Mouse (Mus musculus): Measurements from ENCODE around the gene Ankrd11. TPM values are rescaled to one million over a fixed set of nuclear protein-coding genes. Genes with fewer than 3 reads are reported as not detected.

The Ankrd11 gene
- polyA plus RNA-seq, 1 experiment from 2014 or later = 73.1 TPM

- Histone ChIP-seq H3K9ac (no peak overlapping the region), H3K27me3 (no peaks in the 10 kb centered on the region), H3K36me3 (peaks cover 36% of the 10 kb centered on the region), H3K4me3 (no peak overlapping the region), H3K27ac (no peak overlapping the region), H3K4me1 (no peaks in the 10 kb centered on the region), H3K9me3 (no peaks in the 10 kb centered on the region), H3K4me2 (replicated peaks) (no peak overlapping the region)
- no peak for ATAC-seq (ENCODE audit: insufficient number of reproducible peaks, insufficient read depth, low FRiP score, low TSS enrichment)
- WGBS = 84% methylated on average over 8 of the region's 8 CpGs
These were observed 140.1 kb downstream of the Ankrd11 start for GRCm38 (mm10) chr8:122901892-122902515.

GRCm38 (mm10) chr8:122901476-122901875 lies 140.6 kb downstream of the Ankrd11 start:
- ATAC-seq (ENCODE audit: insufficient number of reproducible peaks, insufficient read depth, low FRiP score, low TSS enrichment) = no peak
- Histone ChIP-seq H3K27ac (no peak overlapping the region), H3K9me3 (no peaks in the 10 kb centered on the region), H3K4me3 (no peak overlapping the region), H3K4me1 (no peaks in the 10 kb centered on the region), H3K4me2 (replicated peaks) (no peak overlapping the region), H3K9ac (no peak overlapping the region), H3K27me3 (no peaks in the 10 kb centered on the region), H3K36me3 (peaks cover 40% of the 10 kb centered on the region)
- WGBS = 95% methylated on average over 7 of the region's 7 CpGs

- H3K4me3 ChIP-seq = no peak overlapping the region
- H3K27me3 ChIP-seq = no peaks in the 10 kb centered on the region
- no peak overlapping the region for H3K4me2 ChIP-seq (replicated peaks)
- H3K9me3 ChIP-seq = no peaks in the 10 kb centered on the region
- H3K9ac ChIP-seq = no peak overlapping the region
- peaks cover 60% of the 10 kb centered on the region for H3K36me3 ChIP-seq
- 77% methylated on average over 5 of the region's 5 CpGs for WGBS
- no peaks in the 10 kb centered on the region for H3K4me1 ChIP-seq
- no peak for ATAC-seq (ENCODE audit: insufficient number of reproducible peaks, insufficient read depth, low FRiP score, low TSS enrichment)
- no peak overlapping the region for H3K27ac ChIP-seq
These were observed 143.0 kb downstream of the Ankrd11 start for GRCm38 (mm10) chr8:122899085-122899484.

- Histone ChIP-seq H3K4me3 (no peak overlapping the region), H3K4me2 (replicated peaks) (no peak overlapping the region), H3K9ac (no peak overlapping the region), H3K27me3 (no peaks in the 10 kb centered on the region), H3K36me3 (peaks cover 66% of the 10 kb centered on the region), H3K9me3 (no peaks in the 10 kb centered on the region), H3K27ac (no peak overlapping the region), H3K4me1 (no peaks in the 10 kb centered on the region)
- 95% methylated on average over 12 of the region's 12 CpGs for WGBS
- ATAC-seq (ENCODE audit: insufficient number of reproducible peaks, insufficient read depth, low FRiP score, low TSS enrichment) = no peak
These were observed 143.6 kb downstream of the Ankrd11 start for GRCm38 (mm10) chr8:122898473-122898872.

GRCm38 (mm10) chr8:122898018-122898417 lies 144.1 kb downstream of the Ankrd11 start:
- no peak overlapping the region for H3K4me2 ChIP-seq (replicated peaks)
- H3K27me3 ChIP-seq = no peaks in the 10 kb centered on the region
- no peak overlapping the region for H3K9ac ChIP-seq
- no peak overlapping the region for H3K4me3 ChIP-seq
- ATAC-seq (ENCODE audit: insufficient number of reproducible peaks, insufficient read depth, low FRiP score, low TSS enrichment) = no peak
- H3K9me3 ChIP-seq = no peaks in the 10 kb centered on the region
- no peaks in the 10 kb centered on the region for H3K4me1 ChIP-seq
- peaks cover 71% of the 10 kb centered on the region for H3K36me3 ChIP-seq
- WGBS = 83% methylated on average over 4 of the region's 4 CpGs
- H3K27ac ChIP-seq = no peak overlapping the region

GRCm38 (mm10) chr8:122897200-122897599 lies 144.9 kb downstream of the Ankrd11 start:
- no peaks in the 10 kb centered on the region for H3K4me1 ChIP-seq

GRCm38 (mm10) chr8:122896317-122896716 lies 145.8 kb downstream of the Ankrd11 start:
- peaks cover 88% of the 10 kb centered on the region for H3K36me3 ChIP-seq
- no peak overlapping the region for H3K9ac ChIP-seq
- no peaks in the 10 kb centered on the region for H3K9me3 ChIP-seq
- H3K4me1 ChIP-seq = no peaks in the 10 kb centered on the region
- H3K27ac ChIP-seq = no peak overlapping the region
- no peak overlapping the region for H3K4me2 ChIP-seq (replicated peaks)
- no peak overlapping the region for H3K4me3 ChIP-seq
- no peak for ATAC-seq (ENCODE audit: insufficient number of reproducible peaks, insufficient read depth, low FRiP score, low TSS enrichment)
- no peaks in the 10 kb centered on the region for H3K27me3 ChIP-seq
- 93% methylated on average over 11 of the region's 11 CpGs for WGBS

More at GRCm38 (mm10) chr8:122897200-122897599, 144.9 kb downstream of the Ankrd11 start:
- H3K9me3 ChIP-seq = no peaks in the 10 kb centered on the region
- no peak overlapping the region for H3K4me3 ChIP-seq
- no peak for ATAC-seq (ENCODE audit: insufficient number of reproducible peaks, insufficient read depth, low FRiP score, low TSS enrichment)
- no peaks in the 10 kb centered on the region for H3K27me3 ChIP-seq
- no peak overlapping the region for H3K4me2 ChIP-seq (replicated peaks)
- peaks cover 79% of the 10 kb centered on the region for H3K36me3 ChIP-seq
- no peak overlapping the region; the same call in 1 of the 2 replicates for H3K9ac ChIP-seq
- H3K27ac ChIP-seq = no peak overlapping the region
- WGBS = 96% methylated on average over 8 of the region's 8 CpGs

GRCm38 (mm10) chr8:122893451-122893850 lies 148.6 kb downstream of the Ankrd11 start:
- H3K36me3 ChIP-seq = peaks cover 97% of the 10 kb centered on the region
- H3K4me2 ChIP-seq (replicated peaks) = no peak overlapping the region
- H3K27me3 ChIP-seq = no peaks in the 10 kb centered on the region
- no peak overlapping the region for H3K9ac ChIP-seq
- 93% methylated on average over 12 of the region's 12 CpGs for WGBS
- no peak for ATAC-seq (ENCODE audit: insufficient number of reproducible peaks, insufficient read depth, low FRiP score, low TSS enrichment)
- no peak overlapping the region for H3K4me3 ChIP-seq
- H3K4me1 ChIP-seq = no peaks in the 10 kb centered on the region
- no peaks in the 10 kb centered on the region for H3K9me3 ChIP-seq
- H3K27ac ChIP-seq = no peak overlapping the region

- H3K9me3 ChIP-seq = no peaks in the 10 kb centered on the region
- no peak overlapping the region for H3K4me3 ChIP-seq
- H3K27ac ChIP-seq = no peak overlapping the region
- no peaks in the 10 kb centered on the region for H3K27me3 ChIP-seq
- ATAC-seq (ENCODE audit: insufficient number of reproducible peaks, insufficient read depth, low FRiP score, low TSS enrichment) = no peak
- H3K9ac ChIP-seq = no peak overlapping the region
- no peak overlapping the region for H3K4me2 ChIP-seq (replicated peaks)
- WGBS = 87% methylated on average over 12 of the region's 12 CpGs
- peaks cover 97% of the 10 kb centered on the region for H3K36me3 ChIP-seq
- H3K4me1 ChIP-seq = no peaks in the 10 kb centered on the region
These were observed 150.6 kb downstream of the Ankrd11 start for GRCm38 (mm10) chr8:122891440-122891839.

GRCm38 (mm10) chr8:122883671-122884070 lies 158.4 kb downstream of the Ankrd11 start:
- H3K27ac ChIP-seq = no peak overlapping the region
- H3K36me3 ChIP-seq = peaks cover 68% of the 10 kb centered on the region
- no peak overlapping the region for H3K4me2 ChIP-seq (replicated peaks)
- H3K4me3 ChIP-seq = no peak overlapping the region
- H3K27me3 ChIP-seq = no peaks in the 10 kb centered on the region
- no peak for ATAC-seq (ENCODE audit: insufficient number of reproducible peaks, insufficient read depth, low FRiP score, low TSS enrichment)
- no peaks in the 10 kb centered on the region; the same call in 1 of the 2 replicates for H3K4me1 ChIP-seq
- H3K9ac ChIP-seq = no peak overlapping the region
- 83% methylated on average over 10 of the region's 10 CpGs for WGBS
- no peaks in the 10 kb centered on the region for H3K9me3 ChIP-seq

- Histone ChIP-seq H3K4me2 (replicated peaks) (no peak overlapping the region), H3K27me3 (no peaks in the 10 kb centered on the region), H3K27ac (no peak overlapping the region), H3K36me3 (peaks cover 34% of the 10 kb centered on the region), H3K9me3 (no peaks in the 10 kb centered on the region), H3K4me1 (peaks cover 4% of the 10 kb centered on the region), H3K9ac (no peak overlapping the region), H3K4me3 (no peak overlapping the region)
- no peak for ATAC-seq (ENCODE audit: insufficient number of reproducible peaks, insufficient read depth, low FRiP score, low TSS enrichment)
- WGBS = 27% methylated on average over 3 of the region's 3 CpGs
These were observed 161.8 kb downstream of the Ankrd11 start for GRCm38 (mm10) chr8:122880302-122880701.

- 89% methylated on average over 3 of the region's 3 CpGs for WGBS
- no peak overlapping the region for H3K27ac ChIP-seq
- H3K9me3 ChIP-seq = no peaks in the 10 kb centered on the region
- H3K27me3 ChIP-seq = no peaks in the 10 kb centered on the region
- ATAC-seq (ENCODE audit: insufficient number of reproducible peaks, insufficient read depth, low FRiP score, low TSS enrichment) = no peak
- no peak overlapping the region for H3K4me2 ChIP-seq (replicated peaks)
- peaks cover 14% of the 10 kb centered on the region for H3K36me3 ChIP-seq
- no peak overlapping the region for H3K9ac ChIP-seq
- peaks cover 10% of the 10 kb centered on the region for H3K4me1 ChIP-seq
- no peak overlapping the region for H3K4me3 ChIP-seq
These were observed 163.8 kb downstream of the Ankrd11 start for GRCm38 (mm10) chr8:122878231-122878630.

Measured in embryonic facial prominence, embryonic 12.5 days (tissue).